Mouse (Mus musculus): ENCODE data around the gene Ankrd54. TPM values are rescaled to one million over a fixed set of nuclear protein-coding genes. Genes with fewer than 3 reads are reported as not detected.

Ankrd54 gene
- total and polyA plus RNA-seq, 2 experiments from 2014 or later = 43.3 to 45.8 TPM

- ATAC-seq = peak; percentile 73
- no peak overlapping the region for H3K27ac ChIP-seq (ENCODE audit: low read depth, low read length)
- H3K9ac ChIP-seq = no peak overlapping the region
- H3K4me2 ChIP-seq (ENCODE audit: low read depth) = no peak overlapping the region
- WGBS = 52% methylated on average over 6 of the region's 6 CpGs
- H3K27me3 ChIP-seq (ENCODE audit: insufficient read depth, low read length) = no peaks in the 10 kb centered on the region
- H3K9me3 ChIP-seq (ENCODE audit: low read length) = no peaks in the 10 kb centered on the region
- H3K4me1 ChIP-seq (ENCODE audit: insufficient read depth) = no peaks in the 10 kb centered on the region
- H3K36me3 ChIP-seq (ENCODE audit: insufficient read depth) = peaks cover 31% of the 10 kb centered on the region
- no peak for TF ChIP-seq CTCF (IDR thresholded peaks at IDR 0.05; ENCODE audit: low read depth)
- H3K4me3 ChIP-seq (ENCODE audit: low read depth, low read length) = no peak overlapping the region
- peak; percentile 20 for DNase-seq
Observed at GRCm38 (mm10) chr15:79097611-79098025, 34.9 kb upstream of the Ankrd54 start.

- H3K36me3 ChIP-seq (ENCODE audit: insufficient read depth) = peaks cover 36% of the 10 kb centered on the region
- no peak overlapping the region for H3K4me2 ChIP-seq (ENCODE audit: low read depth)
- ATAC-seq (no peak), DNase-seq (no peak)
- H3K4me1 ChIP-seq (ENCODE audit: insufficient read depth) = no peaks in the 10 kb centered on the region
- no peak overlapping the region for H3K4me3 ChIP-seq (ENCODE audit: low read depth, low read length)
- H3K9me3 ChIP-seq (ENCODE audit: low read length) = no peaks in the 10 kb centered on the region
- H3K9ac ChIP-seq = no peak overlapping the region
- no peaks in the 10 kb centered on the region for H3K27me3 ChIP-seq (ENCODE audit: insufficient read depth, low read length)
- no peak for TF ChIP-seq CTCF (IDR thresholded peaks at IDR 0.05; ENCODE audit: low read depth)
- WGBS = 45% methylated on average over 2 of the region's 2 CpGs
- no peak overlapping the region for H3K27ac ChIP-seq (ENCODE audit: low read depth, low read length)
Observed at GRCm38 (mm10) chr15:79097135-79097534, 34.4 kb upstream of the Ankrd54 start.

GRCm38 (mm10) chr15:79096556-79096955 is 33.9 kb upstream of the Ankrd54 start:
- no peaks in the 10 kb centered on the region for H3K27me3 ChIP-seq (ENCODE audit: insufficient read depth, low read length)
- no peaks in the 10 kb centered on the region for H3K9me3 ChIP-seq (ENCODE audit: low read length)
- H3K9ac ChIP-seq = no peak overlapping the region
- TF ChIP-seq CTCF (IDR thresholded peaks at IDR 0.05; ENCODE audit: low read depth) = no peak
- no peak for ATAC-seq
- H3K4me3 ChIP-seq (ENCODE audit: low read depth, low read length) = no peak overlapping the region
- H3K36me3 ChIP-seq (ENCODE audit: insufficient read depth) = peaks cover 40% of the 10 kb centered on the region
- H3K4me2 ChIP-seq (ENCODE audit: low read depth) = no peak overlapping the region
- H3K27ac ChIP-seq (ENCODE audit: low read depth, low read length) = no peak overlapping the region
- 77% methylated on average over 3 of the region's 3 CpGs for WGBS
- no peaks in the 10 kb centered on the region for H3K4me1 ChIP-seq (ENCODE audit: insufficient read depth)
- no peak for DNase-seq

- no peak for DNase-seq
- Histone ChIP-seq H3K4me3 (ENCODE audit: low read depth, low read length) (no peak overlapping the region), H3K36me3 (ENCODE audit: insufficient read depth) (peaks cover 49% of the 10 kb centered on the region), H3K4me2 (ENCODE audit: low read depth) (no peak overlapping the region), H3K4me1 (ENCODE audit: insufficient read depth) (no peaks in the 10 kb centered on the region), H3K27me3 (ENCODE audit: insufficient read depth, low read length) (no peaks in the 10 kb centered on the region), H3K27ac (ENCODE audit: low read depth, low read length) (no peak overlapping the region), H3K9me3 (ENCODE audit: low read length) (no peaks in the 10 kb centered on the region), H3K9ac (no peak overlapping the region)
- WGBS = 85% methylated on average over 5 of the region's 5 CpGs
- ATAC-seq = no peak
- no peak for TF ChIP-seq CTCF (IDR thresholded peaks at IDR 0.05; ENCODE audit: low read depth)
Observed at GRCm38 (mm10) chr15:79095483-79095882, 32.8 kb upstream of the Ankrd54 start.

GRCm38 (mm10) chr15:79093083-79093839 is 30.6 kb upstream of the Ankrd54 start:
- Histone ChIP-seq H3K4me3 (ENCODE audit: low read depth, low read length) (no peak overlapping the region), H3K27me3 (ENCODE audit: insufficient read depth, low read length) (no peaks in the 10 kb centered on the region), H3K9ac (no peak overlapping the region), H3K4me2 (ENCODE audit: low read depth) (no peak overlapping the region), H3K4me1 (ENCODE audit: insufficient read depth) (no peaks in the 10 kb centered on the region), H3K36me3 (ENCODE audit: insufficient read depth) (peaks cover 70% of the 10 kb centered on the region), H3K27ac (ENCODE audit: low read depth, low read length) (no peak overlapping the region), H3K9me3 (ENCODE audit: low read length) (no peaks in the 10 kb centered on the region)
- TF ChIP-seq CTCF (IDR thresholded peaks at IDR 0.05; ENCODE audit: low read depth) = peak; percentile 63
- ATAC-seq (0 out of 2 replicates have a peak, but pooled peaks have one; percentile 47), DNase-seq (peak; percentile 25)
- WGBS = 73% methylated on average over 7 of the region's 7 CpGs

GRCm38 (mm10) chr15:79092284-79092683 is 29.6 kb upstream of the Ankrd54 start:
- peaks cover 75% of the 10 kb centered on the region for H3K36me3 ChIP-seq (ENCODE audit: insufficient read depth)
- H3K9me3 ChIP-seq (ENCODE audit: low read length) = no peaks in the 10 kb centered on the region
- no peak overlapping the region for H3K27ac ChIP-seq (ENCODE audit: low read depth, low read length)
- DNase-seq (no peak), ATAC-seq (no peak)
- H3K4me1 ChIP-seq (ENCODE audit: insufficient read depth) = no peaks in the 10 kb centered on the region
- no peak overlapping the region for H3K4me2 ChIP-seq (ENCODE audit: low read depth)
- no peak for TF ChIP-seq CTCF (IDR thresholded peaks at IDR 0.05; ENCODE audit: low read depth)
- H3K4me3 ChIP-seq (ENCODE audit: low read depth, low read length) = no peak overlapping the region
- no peak overlapping the region for H3K9ac ChIP-seq
- 91% methylated on average over 6 of the region's 6 CpGs for WGBS
- H3K27me3 ChIP-seq (ENCODE audit: insufficient read depth, low read length) = no peaks in the 10 kb centered on the region

GRCm38 (mm10) chr15:79079567-79079966 is 16.9 kb upstream of the Ankrd54 start:
- no peak for ATAC-seq
- 97% methylated on average over 7 of the region's 7 CpGs for WGBS

More at GRCm38 (mm10) chr15:79079567-79079966, 16.9 kb upstream of the Ankrd54 start:
- H3K4me2 ChIP-seq (ENCODE audit: low read depth) = no peak overlapping the region
- H3K27me3 ChIP-seq (ENCODE audit: insufficient read depth, low read length) = no peaks in the 10 kb centered on the region
- TF ChIP-seq CTCF (IDR thresholded peaks at IDR 0.05; ENCODE audit: low read depth) = no peak
- H3K36me3 ChIP-seq (ENCODE audit: insufficient read depth) = peaks cover 78% of the 10 kb centered on the region
- H3K9ac ChIP-seq = no peak overlapping the region
- DNase-seq = no peak
- H3K9me3 ChIP-seq (ENCODE audit: low read length) = no peaks in the 10 kb centered on the region
- H3K27ac ChIP-seq (ENCODE audit: low read depth, low read length) = no peak overlapping the region
- H3K4me1 ChIP-seq (ENCODE audit: insufficient read depth) = peaks cover 6% of the 10 kb centered on the region
- no peak overlapping the region for H3K4me3 ChIP-seq (ENCODE audit: low read depth, low read length)

All from forebrain, postnatal 0 days (tissue).